Mouse (Mus musculus): ENCODE data around the gene Adam15. TPM values are rescaled to one million over a fixed set of nuclear protein-coding genes. Genes with fewer than 3 reads are reported as not detected.

Adam15 gene
- polyA plus RNA-seq, 1 experiment, result 95.1 TPM

GRCm38 (mm10) chr3:89382950-89383349 lies 33.2 kb upstream of the Adam15 start:
- WGBS, result 64% methylated on average over 5 of the region's 5 CpGs
- DNase-seq, result no peak
- H3K27ac ChIP-seq (ENCODE audit: insufficient read depth, low read depth, low read length), result no peak overlapping the region
- no peak overlapping the region for H3K4me3 ChIP-seq (ENCODE audit: insufficient read depth, low read depth, low read length)
- 0 out of 2 replicates have a peak, but pooled peaks cover 1% of the 10 kb centered on the region for H3K36me3 ChIP-seq (ENCODE audit: control insufficient read depth, insufficient read depth, low read length)
- H3K4me1 ChIP-seq (ENCODE audit: control insufficient read depth, insufficient read depth, low read length), result peaks cover 11% of the 10 kb centered on the region; the same call in 1 of the 2 replicates
- no peaks in the 10 kb centered on the region for H3K27me3 ChIP-seq (replicated peaks; ENCODE audit: control insufficient read depth, insufficient read depth, low read length)
- no peak for TF ChIP-seq CTCF (conservative IDR thresholded peaks at IDR 0.05; ENCODE audit: insufficient read depth, insufficient read length, low read depth, low read length)
- no peak for TF ChIP-seq POLR2A (IDR thresholded peaks at IDR 0.05; ENCODE audit: low read depth, low read length)

GRCm38 (mm10) chr3:89382033-89382882 lies 32.5 kb upstream of the Adam15 start:
- no peak for DNase-seq
- H3K27ac ChIP-seq (ENCODE audit: insufficient read depth, low read depth, low read length), result no peak overlapping the region
- 79% methylated on average over 9 of the region's 9 CpGs for WGBS
- no peak overlapping the region for H3K4me3 ChIP-seq (ENCODE audit: insufficient read depth, low read depth, low read length)
- TF ChIP-seq POLR2A (IDR thresholded peaks at IDR 0.05; ENCODE audit: low read depth, low read length), result no peak
- TF ChIP-seq CTCF (conservative IDR thresholded peaks at IDR 0.05; ENCODE audit: insufficient read depth, insufficient read length, low read depth, low read length), result no peak
- peaks cover 6% of the 10 kb centered on the region; the same call in 1 of the 2 replicates for H3K4me1 ChIP-seq (ENCODE audit: control insufficient read depth, insufficient read depth, low read length)
- 0 out of 2 replicates have a peak, but pooled peaks cover 1% of the 10 kb centered on the region for H3K36me3 ChIP-seq (ENCODE audit: control insufficient read depth, insufficient read depth, low read length)
- H3K27me3 ChIP-seq (replicated peaks; ENCODE audit: control insufficient read depth, insufficient read depth, low read length), result no peaks in the 10 kb centered on the region

- no peak for TF ChIP-seq CTCF (conservative IDR thresholded peaks at IDR 0.05; ENCODE audit: insufficient read depth, insufficient read length, low read depth, low read length)
- no peak for TF ChIP-seq POLR2A (IDR thresholded peaks at IDR 0.05; ENCODE audit: low read depth, low read length)
- Histone ChIP-seq H3K36me3 (ENCODE audit: control insufficient read depth, insufficient read depth, low read length) (0 out of 2 replicates have a peak, but pooled peaks cover 1% of the 10 kb centered on the region), H3K27ac (ENCODE audit: insufficient read depth, low read depth, low read length) (no peak overlapping the region), H3K4me1 (ENCODE audit: control insufficient read depth, insufficient read depth, low read length) (peaks cover 6% of the 10 kb centered on the region; the same call in 1 of the 2 replicates), H3K27me3 (replicated peaks; ENCODE audit: control insufficient read depth, insufficient read depth, low read length) (no peaks in the 10 kb centered on the region), H3K4me3 (ENCODE audit: insufficient read depth, low read depth, low read length) (no peak overlapping the region)
- DNase-seq, result no peak
- WGBS, result 84% methylated on average over 11 of the region's 11 CpGs
Measured at GRCm38 (mm10) chr3:89381233-89381632, 31.4 kb upstream of the Adam15 start.

GRCm38 (mm10) chr3:89380711-89381110 lies 30.9 kb upstream of the Adam15 start:
- H3K4me1 ChIP-seq (ENCODE audit: control insufficient read depth, insufficient read depth, low read length), result peaks cover 6% of the 10 kb centered on the region; the same call in 1 of the 2 replicates
- WGBS, result 95% methylated on average over 18 of the region's 18 CpGs
- 0 out of 2 replicates have a peak, but pooled peaks cover 1% of the 10 kb centered on the region for H3K36me3 ChIP-seq (ENCODE audit: control insufficient read depth, insufficient read depth, low read length)
- H3K27ac ChIP-seq (ENCODE audit: insufficient read depth, low read depth, low read length), result no peak overlapping the region
- no peak overlapping the region for H3K4me3 ChIP-seq (ENCODE audit: insufficient read depth, low read depth, low read length)
- no peak for DNase-seq
- TF ChIP-seq CTCF (conservative IDR thresholded peaks at IDR 0.05; ENCODE audit: insufficient read depth, insufficient read length, low read depth, low read length) (no peak), POLR2A (IDR thresholded peaks at IDR 0.05; ENCODE audit: low read depth, low read length) (no peak)
- no peaks in the 10 kb centered on the region for H3K27me3 ChIP-seq (replicated peaks; ENCODE audit: control insufficient read depth, insufficient read depth, low read length)

- 0 out of 2 replicates have a peak, but pooled peaks cover 1% of the 10 kb centered on the region for H3K36me3 ChIP-seq (ENCODE audit: control insufficient read depth, insufficient read depth, low read length)
Measured at GRCm38 (mm10) chr3:89380291-89380690, 30.5 kb upstream of the Adam15 start.

GRCm38 (mm10) chr3:89379388-89380131 lies 29.8 kb upstream of the Adam15 start:
- Histone ChIP-seq H3K27ac (ENCODE audit: insufficient read depth, low read depth, low read length) (no peak overlapping the region), H3K27me3 (replicated peaks; ENCODE audit: control insufficient read depth, insufficient read depth, low read length) (no peaks in the 10 kb centered on the region), H3K4me1 (ENCODE audit: control insufficient read depth, insufficient read depth, low read length) (peaks cover 6% of the 10 kb centered on the region; the same call in 1 of the 2 replicates), H3K4me3 (ENCODE audit: insufficient read depth, low read depth, low read length) (no peak overlapping the region), H3K36me3 (ENCODE audit: control insufficient read depth, insufficient read depth, low read length) (0 out of 2 replicates have a peak, but pooled peaks cover 1% of the 10 kb centered on the region)
- no peak for DNase-seq
- WGBS, result 84% methylated on average over 31 of the region's 31 CpGs
- no peak for TF ChIP-seq CTCF (conservative IDR thresholded peaks at IDR 0.05; ENCODE audit: insufficient read depth, insufficient read length, low read depth, low read length)
- no peak for TF ChIP-seq POLR2A (IDR thresholded peaks at IDR 0.05; ENCODE audit: low read depth, low read length)

More at GRCm38 (mm10) chr3:89380291-89380690, 30.5 kb upstream of the Adam15 start:
- no peak for TF ChIP-seq CTCF (conservative IDR thresholded peaks at IDR 0.05; ENCODE audit: insufficient read depth, insufficient read length, low read depth, low read length)
- TF ChIP-seq POLR2A (IDR thresholded peaks at IDR 0.05; ENCODE audit: low read depth, low read length), result no peak
- DNase-seq, result no peak
- no peak overlapping the region for H3K27ac ChIP-seq (ENCODE audit: insufficient read depth, low read depth, low read length)
- 90% methylated on average over 14 of the region's 14 CpGs for WGBS
- no peak overlapping the region for H3K4me3 ChIP-seq (ENCODE audit: insufficient read depth, low read depth, low read length)
- H3K27me3 ChIP-seq (replicated peaks; ENCODE audit: control insufficient read depth, insufficient read depth, low read length), result no peaks in the 10 kb centered on the region
- peaks cover 6% of the 10 kb centered on the region; the same call in 1 of the 2 replicates for H3K4me1 ChIP-seq (ENCODE audit: control insufficient read depth, insufficient read depth, low read length)

Measured in kidney, adult 2 months (tissue).